Mouse (Mus musculus) heart, postnatal 36 days (tissue): Measurements from ENCODE around the gene Sorbs1. TPM values are rescaled to one million over a fixed set of nuclear protein-coding genes. Genes with fewer than 3 reads are reported as not detected.
A peak's percentile ranks its signal among the peaks of the same experiment; 100 is the strongest.

Experiments
- DNase-seq, 2 experiments: peaks; one replicate each; pipeline ENCODE4 v3.0.0; 2021 to 2022
- intact Hi-C: fragments of 180-260 bp; cut with DNase I; formaldehyde crosslinking; loops from one replicate; pipeline ENCODE4 v1.15.1; 2025
- total RNA-seq, 2 experiments: library from RNA; stranded (reverse); gene quantifications; 2 replicates each; pipeline ENCODE4 v1.2.3; 2021

Sorbs1 gene
- total RNA-seq, 2 experiments from 2014 or later: 766 to 844 TPM

GRCm38 (mm10) chr19:40356536-40357522 is 156.8 kb downstream of the Sorbs1 start:
- DNase-seq: no peak

DNA sequence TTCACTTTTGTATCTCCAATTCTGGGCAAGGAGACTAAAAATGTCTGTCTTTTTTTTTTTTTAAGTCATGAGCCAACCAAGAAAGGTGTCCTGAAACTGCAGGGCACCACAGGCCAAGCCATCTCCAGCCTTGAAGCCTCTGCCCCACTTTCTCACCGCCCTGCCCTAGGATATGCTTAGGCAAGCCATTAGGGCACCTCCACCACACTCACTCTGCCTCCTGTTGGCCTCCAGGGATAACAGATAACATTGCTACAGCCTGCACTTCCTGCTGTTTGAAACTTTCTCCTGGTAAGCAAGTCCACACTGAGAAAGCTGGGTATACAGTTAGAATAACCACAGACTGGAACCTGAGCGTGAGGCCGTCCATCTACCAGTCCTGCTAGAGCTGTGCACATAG is 158.5 kb downstream of the Sorbs1 start:
- intact Hi-C loops: no loop called here
- no peak for DNase-seq

More at GRCm38 (mm10) chr19:40356536-40357522, 156.8 kb downstream of the Sorbs1 start:
- intact Hi-C loops: no loop called here

DNA sequence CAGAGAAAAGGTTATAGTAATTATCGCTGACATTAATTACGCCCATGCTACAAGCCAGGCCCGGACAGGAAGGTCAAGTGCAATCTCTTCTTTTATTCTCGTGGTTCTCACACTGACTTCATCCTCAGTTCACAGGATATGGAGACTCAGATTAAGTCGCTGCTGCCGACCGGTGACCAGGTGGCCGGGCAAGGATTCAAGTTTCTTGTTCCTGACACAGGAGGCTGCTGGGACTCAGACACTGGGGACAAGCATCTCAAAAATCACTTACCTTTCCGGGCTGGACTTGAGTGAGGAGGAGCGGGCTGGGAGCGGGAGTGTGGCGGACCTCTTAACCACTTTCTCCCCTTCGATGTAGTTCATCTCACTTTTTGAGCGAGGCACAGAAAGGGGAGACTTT is 161.6 kb downstream of the Sorbs1 start:
- DNase-seq: no peak
- intact Hi-C loops: no loop called here

DNA sequence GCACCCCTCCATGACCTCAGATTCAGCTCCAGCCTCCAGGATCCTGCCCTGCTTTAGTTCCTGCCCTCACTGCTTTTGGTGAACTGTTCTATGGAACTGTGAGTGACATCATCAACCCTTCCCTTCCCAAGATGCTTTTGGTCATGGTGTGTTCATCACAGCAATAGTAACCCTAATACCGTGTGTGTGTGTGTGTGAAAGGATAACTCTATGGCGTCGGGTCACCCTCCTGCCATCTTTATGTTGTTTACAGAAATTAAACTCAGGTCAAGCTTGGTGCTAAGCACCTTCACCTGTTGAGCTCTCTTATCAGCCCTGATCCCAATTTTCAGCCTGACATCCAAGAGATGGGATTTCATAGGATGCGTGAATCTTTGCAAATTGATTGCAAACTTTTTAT is 162.7 kb downstream of the Sorbs1 start:
- DNase-seq: no peak
- intact Hi-C loops: no loop called here

- intact Hi-C loops: no loop called here
- no peak for DNase-seq
Observed at GRCm38 (mm10) chr19:40349713-40350671, 163.6 kb downstream of the Sorbs1 start.

- DNase-seq: no peak
- intact Hi-C loops: no loop called here
Observed at GRCm38 (mm10) chr19:40349281-40349680, 164.3 kb downstream of the Sorbs1 start.

DNA sequence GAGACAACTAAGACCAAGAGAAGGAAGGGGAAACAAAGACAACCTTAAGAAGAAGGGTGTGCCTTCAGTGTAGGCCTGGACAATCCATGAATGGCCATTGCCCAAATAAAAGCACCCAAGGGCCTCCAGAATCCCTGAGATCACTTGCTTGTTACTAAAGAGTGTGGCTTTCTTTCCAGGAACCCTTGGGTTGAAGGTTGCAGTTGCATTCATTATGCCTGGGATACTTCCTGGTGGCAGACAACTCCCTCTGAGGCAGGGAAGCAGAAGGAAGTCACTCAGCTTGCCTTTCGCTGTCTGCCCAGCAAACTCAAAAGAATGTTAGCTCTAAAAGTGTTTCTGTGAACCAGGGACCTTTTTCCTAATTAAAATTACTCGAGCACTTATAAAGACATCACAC is 164.9 kb downstream of the Sorbs1 start:
- intact Hi-C loops: no loop called here

GRCm38 (mm10) chr19:40348175-40348574 is 165.4 kb downstream of the Sorbs1 start:
- DNase-seq: no peak
- intact Hi-C loops: no loop called here

More for the DNA sequence above, 164.9 kb downstream of the Sorbs1 start:
- DNase-seq: no peak

GRCm38 (mm10) chr19:40346908-40347307 is 166.7 kb downstream of the Sorbs1 start:
- intact Hi-C loops: no loop called here
- no peak for DNase-seq

- no peak for DNase-seq
- intact Hi-C loops: no loop called here
Observed at GRCm38 (mm10) chr19:40346232-40346844, 167.2 kb downstream of the Sorbs1 start.

DNA sequence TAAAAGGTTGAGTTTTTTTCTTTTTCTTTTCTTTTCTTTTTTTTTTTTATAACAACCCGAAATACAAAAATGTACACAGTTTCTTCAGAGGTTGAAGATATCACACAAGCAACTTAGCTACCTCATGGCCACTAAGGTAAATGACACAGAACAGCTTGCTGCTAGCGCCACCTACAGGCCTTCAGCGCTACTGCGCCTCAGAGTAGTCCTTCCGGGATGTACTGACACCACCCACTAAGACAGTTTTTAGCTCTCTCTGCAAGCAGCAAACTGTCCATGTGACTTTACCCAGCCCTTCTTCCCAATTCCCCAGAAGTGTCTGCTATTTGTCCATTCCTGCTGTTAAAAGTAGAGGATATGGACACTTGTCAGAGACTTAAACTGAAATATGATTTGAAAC is 167.9 kb downstream of the Sorbs1 start:
- intact Hi-C loops: no loop called here
- peak; percentile 64 to 73 for DNase-seq

DNA sequence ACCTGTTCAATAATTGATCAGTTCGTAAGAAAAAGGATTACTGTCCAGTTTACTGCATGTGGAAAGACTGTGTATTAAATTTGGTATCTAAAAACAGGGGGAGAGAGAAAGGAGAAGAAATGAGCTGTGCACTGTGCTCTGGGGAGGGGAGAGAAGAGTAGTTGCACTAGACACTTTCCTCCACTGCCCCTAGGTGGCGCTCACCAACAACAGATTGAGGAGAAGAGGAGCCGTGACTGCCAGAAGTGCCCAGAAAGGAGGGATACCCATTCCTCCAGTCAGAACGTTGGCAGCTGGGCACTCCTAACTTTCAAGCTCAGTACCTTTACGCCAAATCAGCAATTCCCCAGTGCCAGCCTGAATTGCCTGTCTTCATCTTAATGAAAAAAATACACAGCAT is 170.6 kb downstream of the Sorbs1 start:
- intact Hi-C loops: loop anchor here (1.0 to 5.0 kb wide), 3 partner anchors 42 to 379 kb away; no protein-coding TSS in a partner anchor
- DNase-seq: peak; percentile 84 to 90

- intact Hi-C loops: loop anchor here (5.0 kb wide), 1 partner anchor 381 kb away; no protein-coding TSS in a partner anchor
- no peak for DNase-seq
Observed at GRCm38 (mm10) chr19:40341141-40341540, 172.4 kb downstream of the Sorbs1 start.

DNA sequence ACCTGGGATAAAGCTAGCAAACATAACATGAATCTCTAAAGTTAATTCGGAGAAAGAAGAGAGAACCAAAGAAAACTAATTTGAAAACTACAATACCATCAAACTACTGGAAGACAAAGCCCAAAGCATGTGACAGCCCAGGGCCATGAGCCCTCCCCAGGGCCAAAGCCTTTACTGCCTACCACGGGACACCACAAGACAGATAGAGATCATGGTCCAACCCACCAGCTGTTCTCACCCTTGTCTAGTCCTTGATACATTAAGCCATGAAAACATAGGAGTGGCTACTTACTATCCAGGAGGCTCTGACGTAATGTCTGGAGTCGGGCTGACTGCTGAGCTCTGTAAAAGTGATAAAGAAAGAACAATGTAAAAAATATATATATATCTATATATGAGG is 176.9 kb downstream of the Sorbs1 start:
- no peak for DNase-seq
- intact Hi-C loops: no loop called here

DNA sequence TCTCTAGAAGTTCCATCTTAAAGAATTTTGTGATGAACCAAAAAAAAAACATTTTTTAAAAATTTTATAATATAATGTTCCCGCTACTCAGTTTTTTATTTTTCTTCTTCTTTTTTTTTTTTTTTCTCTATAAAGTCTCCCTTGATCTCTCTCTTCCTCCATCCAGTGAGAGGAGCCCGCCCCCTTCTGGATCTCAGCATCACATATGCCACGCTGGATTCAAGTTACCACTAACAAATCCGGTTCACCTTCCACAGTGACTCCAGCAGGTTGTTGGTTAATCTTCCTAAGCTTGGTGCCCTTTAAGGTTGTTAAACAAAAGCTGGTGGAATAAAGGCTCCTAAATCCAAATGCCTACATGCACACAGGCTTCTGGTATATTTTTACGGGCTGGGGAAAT is 179.7 kb downstream of the Sorbs1 start:
- intact Hi-C loops: loop anchor here (5.0 kb wide), 1 partner anchor 87 kb away; no protein-coding TSS in a partner anchor
- no peak for DNase-seq

- intact Hi-C loops: loop anchor here (5.0 kb wide), 1 partner anchor 86 kb away; no protein-coding TSS in a partner anchor
- no peak for DNase-seq
Observed at GRCm38 (mm10) chr19:40333081-40333480, 180.5 kb downstream of the Sorbs1 start.

GRCm38 (mm10) chr19:40332303-40332702 is 181.3 kb downstream of the Sorbs1 start:
- DNase-seq: no peak
- intact Hi-C loops: loop anchor here (5.0 kb wide), 1 partner anchor 85 kb away; no protein-coding TSS in a partner anchor

DNA sequence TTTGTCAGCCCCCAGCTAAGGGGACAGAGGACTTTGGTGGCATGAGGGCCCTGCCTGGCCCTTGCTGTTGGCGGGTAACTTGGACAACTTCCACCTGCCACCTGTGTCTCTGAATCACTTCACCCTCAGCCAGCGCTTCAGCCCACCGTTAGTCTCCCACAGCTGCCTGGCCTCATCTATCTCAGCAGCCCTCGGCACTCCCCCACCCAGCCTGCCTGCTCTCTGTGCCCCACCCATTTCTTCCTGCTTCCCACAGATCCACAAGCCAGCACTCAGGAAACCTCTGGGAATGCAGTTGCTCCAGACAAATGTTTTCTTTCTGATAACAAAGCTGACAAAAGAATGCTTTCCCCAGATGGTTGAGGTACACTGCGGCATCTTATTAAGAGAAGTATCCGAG is 181.7 kb downstream of the Sorbs1 start:
- DNase-seq: peak; percentile 49 to 58
- intact Hi-C loops: loop anchor here (5.0 kb wide), 1 partner anchor 85 kb away; no protein-coding TSS in a partner anchor

- no peak for DNase-seq
- intact Hi-C loops: no loop called here
Observed at GRCm38 (mm10) chr19:40326126-40326525, 187.5 kb downstream of the Sorbs1 start.

DNA sequence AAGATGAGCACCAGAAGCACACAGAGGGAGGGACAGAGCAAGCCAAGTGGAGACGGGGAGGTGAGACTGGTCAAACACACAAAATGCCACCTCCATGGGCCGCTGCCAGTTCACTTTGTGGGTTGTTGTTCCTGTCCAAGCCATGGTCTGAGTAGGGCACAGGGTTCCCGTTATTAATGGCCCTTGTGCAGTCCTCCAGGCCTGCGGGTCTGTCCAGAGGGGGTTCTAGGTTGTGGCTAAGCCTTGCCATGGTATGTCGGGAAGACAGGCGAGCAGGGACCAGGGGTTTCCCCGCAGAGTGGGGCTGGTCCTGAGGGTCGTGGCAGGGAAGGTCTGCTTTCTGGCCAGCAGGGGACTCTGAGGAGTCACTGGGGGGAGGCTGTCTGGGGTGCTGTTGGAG is 188.2 kb downstream of the Sorbs1 start:
- intact Hi-C loops: no loop called here
- DNase-seq: no peak
